Mouse (Mus musculus) frontal cortex, adult (tissue): ENCODE results near the gene Tnfrsf1b.
"Not testable (repeated sequence)": the region's sequence is repeated elsewhere in the genome, so short reads cannot be mapped to it uniquely, and the experiment has no call there.

ENCODE experiments used
- ATAC-seq: cut with Nextera tagmentation; 2 replicates; pipeline ENCODE4 v1.9.2; 2017; ENCODE audit warnings: mild to moderate bottlenecking, moderate library complexity, mixed read lengths; ENCODE audit not compliant: low TSS enrichment

Tnfrsf1b gene

DNA sequence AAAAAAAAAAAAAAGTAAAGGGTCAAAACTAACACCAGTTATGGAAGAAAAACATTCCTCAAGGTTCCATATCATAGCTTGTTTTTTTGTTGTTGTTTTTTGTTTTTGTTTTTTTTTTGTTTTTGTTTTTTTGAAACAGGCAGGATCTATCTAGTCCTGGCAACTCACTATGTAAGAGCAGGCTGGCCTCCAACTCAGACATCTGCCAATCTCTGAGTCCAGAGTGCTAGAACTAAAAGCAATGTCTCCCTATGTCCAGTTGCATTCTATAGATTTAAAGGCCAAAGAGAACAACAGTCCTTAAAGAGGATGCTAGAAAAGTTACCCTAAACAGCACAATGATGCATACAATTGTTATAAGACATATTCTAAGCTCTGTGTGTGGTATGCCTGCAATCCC lies 58.1 kb downstream of the Tnfrsf1b start:
- ATAC-seq: no peak

DNA sequence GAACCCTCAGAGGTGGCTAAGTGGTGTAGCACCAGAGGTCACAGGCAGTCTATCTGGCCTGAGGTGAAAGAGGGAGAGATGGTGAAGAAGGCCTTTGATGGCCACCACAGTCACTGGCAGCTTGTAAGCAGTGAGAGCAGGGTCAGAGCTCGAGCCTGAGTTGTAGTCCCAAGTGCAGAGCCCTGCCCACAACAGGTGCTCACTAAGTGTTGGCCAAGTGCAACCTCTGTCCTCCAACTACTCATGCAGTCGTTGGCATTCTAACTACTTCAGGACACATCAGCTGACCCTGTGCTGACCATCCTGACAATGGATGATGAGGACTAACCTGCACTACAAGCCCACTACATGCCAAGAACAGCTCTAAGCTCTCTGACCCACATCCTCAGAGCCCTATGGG lies 59.1 kb downstream of the Tnfrsf1b start:
- ATAC-seq: no peak

DNA sequence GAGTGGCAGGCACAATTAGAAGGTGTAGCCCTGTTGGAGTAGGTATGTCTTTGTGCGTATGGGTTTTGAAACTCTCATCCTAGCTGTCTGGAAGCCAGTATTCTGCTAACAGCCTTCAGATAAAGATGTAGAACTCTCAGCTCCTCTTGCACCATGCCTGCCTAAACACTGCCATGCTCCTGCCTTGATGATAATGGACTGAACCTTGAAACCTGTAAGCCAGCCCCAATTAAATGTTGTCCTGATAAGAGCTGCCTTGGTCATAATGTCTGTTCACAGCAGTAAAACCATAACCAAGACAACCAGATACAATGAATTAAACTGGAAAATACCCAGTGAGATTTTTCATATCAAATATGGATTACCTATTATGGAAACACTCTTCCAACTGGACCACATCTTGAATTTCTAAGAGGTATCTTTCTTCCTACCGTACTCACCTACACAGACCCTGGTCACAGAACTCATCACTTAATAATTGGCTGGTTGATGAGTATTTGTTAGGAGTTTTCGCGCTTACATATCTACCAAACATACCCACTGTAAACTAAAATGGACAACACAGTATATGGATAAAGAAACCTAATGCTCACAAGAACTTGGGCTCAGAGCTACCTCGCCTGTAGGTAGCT lies 67.6 kb downstream of the Tnfrsf1b start:
- ATAC-seq: no peak

DNA sequence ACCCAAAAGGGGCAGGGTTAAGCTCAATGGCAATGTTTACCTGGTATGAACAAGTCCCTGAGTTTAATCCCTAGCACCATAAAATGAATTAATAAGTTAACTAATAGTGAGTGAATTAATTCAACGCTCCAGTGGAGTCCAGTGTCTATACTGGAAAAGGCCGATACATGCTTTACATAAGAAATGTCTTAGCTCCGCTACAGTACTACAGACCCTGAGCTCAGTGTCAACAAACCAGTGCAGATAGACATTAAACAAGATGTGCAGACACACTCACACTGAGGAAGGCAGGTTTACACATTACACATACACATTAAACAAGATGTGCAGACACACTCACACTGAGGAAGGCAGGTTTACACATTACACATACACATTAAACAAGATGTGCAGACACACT lies 81.1 kb downstream of the Tnfrsf1b start:
- ATAC-seq: not testable (repeated sequence)

DNA sequence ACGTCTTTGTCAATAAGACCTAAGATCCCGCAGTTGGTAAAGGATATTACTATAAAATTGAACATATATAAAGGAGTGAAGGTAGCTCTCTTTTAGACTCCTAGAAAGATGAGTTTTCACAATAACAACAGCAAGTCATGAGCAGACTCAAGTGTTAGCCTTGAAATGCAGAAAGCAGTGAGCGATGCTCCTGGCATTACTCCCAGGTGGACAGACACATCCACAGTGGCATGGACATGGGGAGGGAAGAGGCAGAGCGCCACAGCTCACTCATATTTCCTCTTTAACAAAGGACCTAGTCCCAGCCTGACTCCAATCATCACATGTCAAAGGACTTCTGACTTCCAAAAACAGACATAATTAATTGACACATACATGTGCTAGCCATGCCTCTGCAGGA lies 82.6 kb downstream of the Tnfrsf1b start:
- no peak for ATAC-seq
